Mouse (Mus musculus) frontal cortex, adult (tissue): ENCODE results near the gene Gm17374.
"Not testable (repeated sequence)": the region's sequence is repeated elsewhere in the genome, so short reads cannot be mapped to it uniquely, and the experiment has no call there.

Source experiments
- ATAC-seq: cut with Nextera tagmentation; 2 replicates; pipeline ENCODE4 v1.9.2; 2017; ENCODE audit warnings: mild to moderate bottlenecking, moderate library complexity, mixed read lengths; ENCODE audit not compliant: low TSS enrichment

Gm17374 gene

GRCm38 (mm10) chr2:140151743-140152142 lies at the start of gene Gm17374:
Gm17374 (plus strand) TSS chr2:140152043.
- ATAC-seq: not testable (repeated sequence)

GRCm38 (mm10) chr2:140104951-140105350 lies 46.9 kb upstream of the Gm17374 start:
- ATAC-seq: no peak; the same call in 1 of the 2 replicates

- ATAC-seq: no peak
Observed at GRCm38 (mm10) chr2:140107641-140108040, 44.2 kb upstream of the Gm17374 start.

- no peak for ATAC-seq
Observed at GRCm38 (mm10) chr2:140108945-140109344, 42.9 kb upstream of the Gm17374 start.

- ATAC-seq: peak; percentile 99
Observed at GRCm38 (mm10) chr2:140113851-140114250, 38.0 kb upstream of the Gm17374 start.

GRCm38 (mm10) chr2:140125516-140125915 lies 26.3 kb upstream of the Gm17374 start:
- no peak for ATAC-seq

GRCm38 (mm10) chr2:140159186-140159730 lies 7.4 kb downstream of the Gm17374 start:
- ATAC-seq: no peak

GRCm38 (mm10) chr2:140163351-140163854 lies 11.6 kb downstream of the Gm17374 start:
- ATAC-seq: no peak

- ATAC-seq: no peak
Observed at GRCm38 (mm10) chr2:140169057-140169456, 17.2 kb downstream of the Gm17374 start.

- ATAC-seq: peak; percentile 94
Observed at GRCm38 (mm10) chr2:140170127-140170802, 18.4 kb downstream of the Gm17374 start, which contains the start of the genes Esf1 and Ndufaf5. Esf1 (minus strand) TSS chr2:140170564. Ndufaf5 (plus strand) TSS chr2:140170649.

- peak; percentile 76 for ATAC-seq
Observed at GRCm38 (mm10) chr2:140170803-140171553, 19.1 kb downstream of the Gm17374 start.

- not testable (repeated sequence) for ATAC-seq
Observed at GRCm38 (mm10) chr2:140185685-140186210, 33.9 kb downstream of the Gm17374 start.

- ATAC-seq: no peak
Observed at GRCm38 (mm10) chr2:140200713-140201112, 48.9 kb downstream of the Gm17374 start.

- peak; percentile 64 for ATAC-seq
Observed at GRCm38 (mm10) chr2:140202573-140202972, 50.7 kb downstream of the Gm17374 start.
